Mouse (Mus musculus) E14TG2a.4 (cell line): ENCODE measurements around the gene Hyou1.

Experiments used
- CTCF ChIP-seq: conservative IDR thresholded peaks from 2 replicates; pipeline ENCODE4 v1.5.1; 2014; ENCODE audit warnings: low read length
- NANOG ChIP-seq: IDR thresholded peaks from 2 replicates; pipeline ENCODE4 v1.6.1; 2014; ENCODE audit warnings: borderline replicate concordance, low read length, mixed read lengths
- POU5F1 ChIP-seq: IDR thresholded peaks from 2 replicates; pipeline ENCODE4 v1.6.1; 2014; ENCODE audit warnings: low read length, borderline replicate concordance

- TF ChIP-seq CTCF (no peak), POU5F1 (no peak), NANOG (no peak)
Observed at GRCm38 (mm10) chr9:44398087-44398486, 18.8 kb downstream of the Hyou1 start.
